Mouse (Mus musculus) layer of hippocampus, adult 18-20 months (tissue): ENCODE data around the gene Arhgap4. TPM values are rescaled to one million over a fixed set of nuclear protein-coding genes. Genes with fewer than 3 reads are reported as not detected.
A peak's percentile ranks its signal among the peaks of the same experiment; 100 is the strongest.

Source experiments
- DNase-seq, 2 experiments: peaks; one replicate each; pipeline ENCODE4 v3.0.0; 2022; ENCODE audit warnings: low spot score in 2 of 2
- total RNA-seq, 2 experiments: library from RNA; stranded (reverse); gene quantifications; 2 replicates each; pipeline ENCODE4 v1.2.3; 2021

Arhgap4 gene
- total RNA-seq, 2 experiments from 2014 or later = 4.3 to 4.4 TPM

- DNase-seq = no peak
These were observed 4.7 kb downstream of the Arhgap4 start for GRCm38 (mm10) chrX:73916945-73917344.

- DNase-seq = peak; percentile 82 to 94
These were observed 6.6 kb downstream of the Arhgap4 start for GRCm38 (mm10) chrX:73914827-73915703.

- no peak for DNase-seq
These were observed 10.1 kb downstream of the Arhgap4 start for GRCm38 (mm10) chrX:73911588-73911987.

GRCm38 (mm10) chrX:73911156-73911555 is 10.5 kb downstream of the Arhgap4 start:
- DNase-seq = no peak

GRCm38 (mm10) chrX:73910451-73910850 is 11.2 kb downstream of the Arhgap4 start:
- DNase-seq = no peak

GRCm38 (mm10) chrX:73910049-73910448 is 11.6 kb downstream of the Arhgap4 start:
- no peak for DNase-seq

GRCm38 (mm10) chrX:73897959-73898358 is 23.7 kb downstream of the Arhgap4 start:
- no peak for DNase-seq

- peak in 1 of 2 experiments; percentile 67 for DNase-seq
These were observed 26.0 kb downstream of the Arhgap4 start, which contains the start of gene L1cam for GRCm38 (mm10) chrX:73895719-73896118. L1cam (minus strand) TSS chrX:73896105.

- no peak for DNase-seq
These were observed 28.8 kb downstream of the Arhgap4 start for GRCm38 (mm10) chrX:73892833-73893232.

GRCm38 (mm10) chrX:73891551-73892152 is 30.0 kb downstream of the Arhgap4 start, which contains the start of gene Avpr2:
Avpr2 (plus strand) TSS chrX:73892102.
- no peak for DNase-seq

- no peak for DNase-seq
These were observed 40.2 kb downstream of the Arhgap4 start for GRCm38 (mm10) chrX:73881463-73881862.

- DNase-seq = no peak
These were observed 40.6 kb downstream of the Arhgap4 start for GRCm38 (mm10) chrX:73881036-73881427.

GRCm38 (mm10) chrX:73880194-73881035 is 41.3 kb downstream of the Arhgap4 start:
- peak in 1 of 2 experiments; percentile 22 for DNase-seq

- no peak for DNase-seq
These were observed 44.7 kb downstream of the Arhgap4 start for GRCm38 (mm10) chrX:73877014-73877413.

- no peak for DNase-seq
These were observed 45.8 kb downstream of the Arhgap4 start for GRCm38 (mm10) chrX:73875881-73876280.

GRCm38 (mm10) chrX:73871956-73872355 is 49.7 kb downstream of the Arhgap4 start:
- no peak for DNase-seq

- no peak for DNase-seq
These were observed 50.2 kb downstream of the Arhgap4 start for GRCm38 (mm10) chrX:73871474-73871873.

GRCm38 (mm10) chrX:73869334-73869733 is 52.3 kb downstream of the Arhgap4 start:
- DNase-seq = no peak

GRCm38 (mm10) chrX:73867852-73868251 is 53.8 kb downstream of the Arhgap4 start:
- no peak for DNase-seq

GRCm38 (mm10) chrX:73867256-73867655 is 54.4 kb downstream of the Arhgap4 start:
- peak in 1 of 2 experiments; percentile 25 for DNase-seq

GRCm38 (mm10) chrX:73864692-73865091 is 57.0 kb downstream of the Arhgap4 start:
- DNase-seq = peak in 1 of 2 experiments; percentile 6

- DNase-seq = no peak
These were observed 66.6 kb downstream of the Arhgap4 start for GRCm38 (mm10) chrX:73855087-73855408.
